8 mouse cellular contexts compared by ENCODE assay signal in the genomic region with DNA sequence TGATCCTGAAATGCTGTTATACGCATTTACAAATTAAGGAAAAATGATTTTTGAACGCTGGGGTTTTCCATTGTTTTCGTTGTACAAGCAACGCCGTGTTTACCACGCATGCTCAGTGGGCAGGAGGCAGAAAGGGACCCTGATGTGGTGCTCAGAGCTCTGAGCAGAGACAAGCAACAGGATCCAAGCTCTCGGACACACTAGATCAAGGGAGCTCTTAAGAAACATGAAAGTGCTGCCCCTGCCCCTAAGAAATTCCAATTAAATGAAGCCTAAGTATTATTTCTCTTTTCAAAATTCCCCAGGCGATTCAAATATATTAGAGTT. TPM values are rescaled to one million over a fixed set of nuclear protein-coding genes. Genes with fewer than 3 reads are reported as not detected.
DNase-seq lines count a peak whose midpoint lies in the region; ATAC-seq and TF ChIP-seq lines count a peak whose summit lies in the region.

No protein-coding gene starts in this region.

- DNase-seq in heart, adult 9 months (ENCODE audit: low spot score in 2 of 2), result no peak
- no peak for DNase-seq in MEL (ENCODE audit: low read depth, low spot score)
- DNase-seq in adrenal gland, postnatal 4 days (ENCODE audit: low spot score in 2 of 2), result no peak
- DNase-seq in left cerebral cortex, postnatal 14 days (ENCODE audit: low spot score in 2 of 2), result no peak
- no peak for DNase-seq in kidney, postnatal 25 days

- TF ChIP-seq POLR2A in MEL (IDR thresholded peaks at IDR 0.05; ENCODE audit: control insufficient read depth in 1 of 2, insufficient read depth in 1 of 2, low read depth in 1 of 2, low read length in 2 of 2, poor library complexity in 1 of 2), result no peak

- H3K27ac ChIP-seq in heart, embryonic 13.5 days (replicated peaks), result no peak overlapping the region
- H3K27ac ChIP-seq in MEL (ENCODE audit: control insufficient read depth, low read depth, low read length) (peak overlapping the region; percentile 78), macrophage (no peak overlapping the region)
- no peak overlapping the region for H3K27ac ChIP-seq in forebrain, embryonic 16.5 days (ENCODE audit: low read length)

- TF ChIP-seq CTCF in MEL (IDR thresholded peaks at IDR 0.05 in 2 of 3, conservative IDR thresholded peaks at IDR 0.05 in 1 of 3; ENCODE audit: control insufficient read depth in 1 of 3, insufficient read depth in 1 of 3, low read depth in 2 of 3, low read length in 3 of 3, poor library complexity in 1 of 3, severe bottlenecking in 1 of 3), result no peak

- TF ChIP-seq EP300 in MEL (IDR thresholded peaks at IDR 0.05; ENCODE audit: low read depth in 1 of 2, low read length in 2 of 2), result no peak

- peaks cover 2% of the 10 kb centered on the region; the same call in 1 of the 2 replicates for H3K79me2 ChIP-seq in MEL (ENCODE audit: control insufficient read depth, insufficient read depth, low read length, poor library complexity)
- no peaks in the 10 kb centered on the region for H3K79me2 ChIP-seq in macrophage (ENCODE audit: inconsistent target)

- intact Hi-C loops in left cerebral cortex, postnatal 14 days (cut with DNase I), result loop anchor here (5.0 to 10.0 kb wide), 2 partner anchors 94 to 197 kb away; no protein-coding TSS in a partner anchor

- no peaks in the 10 kb centered on the region for H3K4me1 ChIP-seq in heart, embryonic 13.5 days
- peaks cover 29 to 44% of the 10 kb centered on the region in 2 experiments for H3K4me1 ChIP-seq in MEL (ENCODE audit: control insufficient read depth in 1 of 2, insufficient read depth in 2 of 2, low read length in 2 of 2)
- no peaks in the 10 kb centered on the region for H3K4me1 ChIP-seq in forebrain, embryonic 16.5 days (replicated peaks; ENCODE audit: control insufficient read depth, insufficient read depth, low read length)

- H3K36me3 ChIP-seq in heart, embryonic 13.5 days, result no peaks in the 10 kb centered on the region
- H3K36me3 ChIP-seq in MEL (ENCODE audit: control insufficient read depth in 1 of 2, insufficient read depth in 2 of 2, low read length in 2 of 2) (peaks cover 0 to 40% of the 10 kb centered on the region in 2 experiments; a peak in 2 of 4 replicates), macrophage (ENCODE audit: inconsistent target) (no peaks in the 10 kb centered on the region)
- H3K36me3 ChIP-seq in forebrain, embryonic 16.5 days (ENCODE audit: control insufficient read depth, insufficient read depth), result no peaks in the 10 kb centered on the region

- H3K4me3 ChIP-seq in heart, embryonic 13.5 days, result peak overlapping the region; percentile 50
- H3K4me3 ChIP-seq in MEL (ENCODE audit: control insufficient read depth in 1 of 2, insufficient read depth in 1 of 2, low read depth in 2 of 2, low read length in 2 of 2), result peak overlapping the region; percentile 83 to 98
- H3K4me3 ChIP-seq in forebrain, embryonic 16.5 days (replicated peaks; ENCODE audit: low read length), result peak overlapping the region; percentile 38
- peak overlapping the region; percentile 42 for H3K4me3 ChIP-seq in macrophage (ENCODE audit: inconsistent target)

- peaks cover 6% of the 10 kb centered on the region; the same call in 1 of the 2 replicates for H3K27me3 ChIP-seq in heart, embryonic 13.5 days (replicated peaks)
- no peaks in the 10 kb centered on the region for H3K27me3 ChIP-seq in MEL (ENCODE audit: control insufficient read depth in 1 of 2, insufficient read depth in 2 of 2, low read length in 2 of 2)
- H3K27me3 ChIP-seq in forebrain, embryonic 16.5 days (replicated peaks; ENCODE audit: control insufficient read depth, insufficient read depth, low read length), result no peaks in the 10 kb centered on the region

- peak overlapping the region; percentile 71 for H3K4me2 ChIP-seq in heart, embryonic 13.5 days
- H3K4me2 ChIP-seq in forebrain, embryonic 16.5 days (ENCODE audit: low read length), result peak overlapping the region; percentile 60

- TF ChIP-seq RAD21 in MEL (IDR thresholded peaks at IDR 0.05; ENCODE audit: low read depth, low read length), result no peak

- H3K9me3 ChIP-seq in heart, embryonic 13.5 days, result no peaks in the 10 kb centered on the region
- H3K9me3 ChIP-seq in MEL (replicated peaks; ENCODE audit: insufficient read depth, low read length), result no peaks in the 10 kb centered on the region
- H3K9me3 ChIP-seq in forebrain, embryonic 16.5 days (ENCODE audit: control insufficient read depth, low read length), result no peaks in the 10 kb centered on the region

- ATAC-seq in heart, embryonic 13.5 days (ENCODE audit: extremely low read depth, insufficient number of reproducible peaks, low FRiP score, low TSS enrichment), result no peak
- ATAC-seq in forebrain, embryonic 16.5 days, result peak; percentile 75

- H3K9ac ChIP-seq in heart, embryonic 13.5 days, result no peak overlapping the region
- peak overlapping the region; percentile 91 for H3K9ac ChIP-seq in MEL (ENCODE audit: control insufficient read depth, low read depth, low read length, poor library complexity, severe bottlenecking)
- H3K9ac ChIP-seq in forebrain, embryonic 16.5 days (replicated peaks; ENCODE audit: low read depth, low read length), result peak overlapping the region; percentile 25

- 19% methylated on average over 8 of the region's 8 CpGs for WGBS in heart, embryonic 13.5 days
- WGBS in forebrain, embryonic 16.5 days, result 21% methylated on average over 8 of the region's 8 CpGs
- WGBS in macrophage (ENCODE audit: missing documents), result 35% methylated on average over 8 of the region's 8 CpGs

TF ChIP-seq in MEL, 35 proteins besides CTCF, POLR2A, EP300 and RAD21:
- no peak for TF ChIP-seq JUND (IDR thresholded peaks at IDR 0.05; ENCODE audit: low read depth, low read length)
- TF ChIP-seq NRF1 (IDR thresholded peaks at IDR 0.05; ENCODE audit: insufficient read depth, low read depth, low read length, poor library complexity, severe bottlenecking), result peak; percentile 70
- TF ChIP-seq ELF1 (IDR thresholded peaks at IDR 0.05; ENCODE audit: low read depth, low read length), result no peak

RNA-seq across cellular contexts. Expression of a gene that starts 28.5 kb away (rescaled TPM):
- 1.4 and 1.5 TPM in 2 replicates for polyA plus RNA-seq in heart, embryonic 13.5 days (2015; fragmentation: Nextera tagmentation; extraction: Ambion mirVana)
- total RNA-seq in MEL (2012; rRNA removed), result 125 and 133 TPM in 2 replicates
- polyA plus RNA-seq in MEL (2012; ENCODE audit: insufficient read depth in 1 of 2, insufficient read length in 2 of 2, low read depth in 1 of 2, low replicate concordance in 2 of 2, missing spikeins in 1 of 2) (100 to 1,000 TPM; 155 to 245 TPM), macrophage (2018) (0.14 to 0.28 TPM (median 0.20 TPM) in 3 replicates)
- 3.0 and 3.6 TPM in 2 replicates for polyA plus RNA-seq in forebrain, embryonic 16.5 days (2015; fragmentation: Nextera tagmentation; extraction: Ambion mirVana)
- total RNA-seq in macrophage (2018; cell fraction: chromatin; rRNA removed), result 10 to 100 TPM in 4 of 26 experiments, 1 to 10 TPM in 13, under 1 TPM in 9; 0.28 to 13.5 (median 1.8) TPM
- total RNA-seq in macrophage (2018; cell fraction: cytosol; rRNA removed), result under 1 TPM; 0.06 to 0.80 (median 0.20) TPM
- total RNA-seq in macrophage (2018; cell fraction: nucleus; rRNA removed), result 1 to 10 TPM in 21 of 26 experiments, under 1 TPM in 5; 0.37 to 4.5 (median 2.2) TPM
- 1 to 10 TPM; 2.1 to 2.2 TPM for total RNA-seq in adrenal gland, postnatal 4 days (2021)
- under 1 TPM; 0.34 to 0.40 TPM for total RNA-seq in left cerebral cortex, postnatal 14 days (2021)

Comparison
In these comparisons a context has a peak if more than half of its experiments do, and no peak if none do; other contexts are left out.
1. H3K4me3 ChIP-seq: peak in every context shown above with its lines; median percentile 90 in MEL; 50 in heart, embryonic 13.5 days; 42 in macrophage; 38 in forebrain, embryonic 16.5 days.
2. RNA of a gene that starts 28.5 kb away (polyA plus RNA-seq): 155 to 245 TPM in MEL; 3.0 to 3.6 TPM in forebrain, embryonic 16.5 days, 1.4 to 1.5 TPM in heart, embryonic 13.5 days and 0.14 to 0.28 TPM in macrophage; every median in the first group is over 10 times any median in the second.